Mouse (Mus musculus) right cerebral cortex, adult 18-20 months (tissue): ENCODE measurements around the gene Dusp15.

Experiments
- DNase-seq: peaks from one replicate; pipeline ENCODE4 v3.0.0; 2022; ENCODE audit warnings: mixed read lengths

Gene Dusp15

DNA sequence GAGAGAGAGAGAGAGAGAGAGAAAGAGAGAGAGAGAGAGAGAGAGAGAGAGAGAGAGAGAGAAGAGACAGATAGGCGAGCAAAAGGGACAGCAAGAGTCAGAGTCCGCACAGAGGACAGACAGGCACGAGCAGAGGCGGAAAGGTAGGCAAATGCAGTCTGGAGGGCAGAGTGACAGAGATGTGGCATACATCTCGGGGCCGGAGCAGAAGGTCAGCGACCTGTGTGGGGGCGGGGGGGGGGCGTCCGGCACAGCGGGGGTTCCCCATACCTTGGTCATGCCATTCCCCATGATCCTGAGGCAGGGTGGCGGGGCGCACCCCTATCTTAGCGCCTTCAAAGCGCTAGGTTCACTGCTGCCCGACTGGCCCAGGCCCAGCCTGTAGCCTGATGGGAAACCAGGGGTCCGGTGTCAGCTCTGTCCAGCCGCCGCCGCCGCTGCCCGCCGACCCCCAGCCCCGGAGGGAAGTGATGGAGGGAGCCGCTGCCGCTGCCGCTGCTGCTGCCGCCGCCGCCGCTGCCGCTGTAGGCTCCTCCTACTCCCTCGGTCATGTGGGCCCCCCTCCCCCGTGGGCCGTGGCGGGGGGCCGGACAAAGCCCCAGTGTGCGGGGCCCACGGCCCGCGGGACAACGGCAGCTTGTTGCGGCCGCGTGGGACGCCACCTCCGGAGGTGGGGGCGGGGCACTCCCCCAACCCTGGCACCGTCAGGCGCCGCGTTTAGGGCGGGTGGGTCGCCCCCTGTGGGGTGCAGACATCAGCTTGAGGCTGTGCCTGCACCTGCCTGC, at the start of gene Dusp15:
Gene Dusp15, minus strand, starts transcription at position 634 of the 785 bp plus-strand sequence.
- peak; percentile 78 for DNase-seq

- no peak for DNase-seq
Observed at GRCm38 (mm10) chr2:152997046-152997445, 45.5 kb upstream of the Dusp15 start.

GRCm38 (mm10) chr2:152991529-152991928, 40.0 kb upstream of the Dusp15 start:
- no peak for DNase-seq

DNA sequence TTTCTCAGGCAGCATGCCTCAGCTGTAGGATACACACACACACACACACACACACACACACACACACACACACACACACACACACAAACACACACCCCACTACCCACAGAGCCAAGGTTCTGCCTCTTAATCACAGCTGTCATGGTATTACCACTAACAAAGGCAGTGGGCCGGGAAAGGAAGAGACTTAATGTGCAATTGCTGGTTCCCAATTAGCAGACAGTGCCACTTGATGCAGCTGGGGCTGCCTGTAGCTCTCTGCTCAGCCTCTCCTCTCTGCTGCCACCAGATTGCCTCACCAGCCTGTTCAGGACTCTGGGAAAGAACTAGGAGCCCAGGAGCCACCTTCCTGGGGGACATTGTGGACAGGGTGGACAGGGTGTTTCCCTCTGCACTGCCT, 34.1 kb upstream of the Dusp15 start:
- DNase-seq = peak; percentile 6

DNA sequence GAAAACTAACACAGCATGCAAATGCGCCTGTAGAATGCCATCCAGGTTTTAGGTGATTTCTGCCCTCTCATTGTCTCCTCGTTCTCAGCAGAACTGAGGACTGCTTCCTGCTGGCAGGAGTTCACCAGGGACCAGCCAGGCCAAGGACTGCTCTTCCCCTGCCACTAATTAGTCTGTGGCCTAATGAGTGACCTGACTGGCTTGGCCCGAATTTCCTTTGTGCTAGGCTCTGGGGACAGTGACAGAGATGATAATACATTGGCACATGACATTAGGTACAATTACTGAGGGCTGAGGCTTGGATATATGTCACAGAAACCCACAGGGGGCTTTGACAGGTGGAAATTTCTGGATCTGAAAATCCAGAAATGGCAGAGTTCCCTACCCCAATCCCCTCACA, 25.5 kb upstream of the Dusp15 start:
- DNase-seq = no peak

DNA sequence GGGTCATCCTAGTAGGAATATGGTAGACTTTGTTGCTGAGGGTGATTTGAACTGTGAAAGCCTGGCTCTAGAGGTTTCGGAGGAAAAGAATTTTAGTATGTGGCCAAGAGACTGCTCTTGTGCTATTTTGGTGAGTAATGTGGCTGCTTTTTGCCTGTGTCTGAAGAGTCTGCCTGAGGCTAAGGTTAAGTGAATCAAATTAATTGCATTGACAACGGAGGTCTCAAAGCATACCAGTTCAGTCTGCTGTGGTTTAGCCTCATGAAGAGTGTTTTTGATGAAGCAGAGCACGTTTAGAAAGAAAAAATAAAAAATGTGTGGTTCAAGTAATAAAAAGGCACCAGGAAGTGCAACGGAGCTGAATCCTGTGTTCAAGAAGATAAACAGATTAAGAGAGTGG, 14.1 kb upstream of the Dusp15 start:
- DNase-seq = no peak

DNA sequence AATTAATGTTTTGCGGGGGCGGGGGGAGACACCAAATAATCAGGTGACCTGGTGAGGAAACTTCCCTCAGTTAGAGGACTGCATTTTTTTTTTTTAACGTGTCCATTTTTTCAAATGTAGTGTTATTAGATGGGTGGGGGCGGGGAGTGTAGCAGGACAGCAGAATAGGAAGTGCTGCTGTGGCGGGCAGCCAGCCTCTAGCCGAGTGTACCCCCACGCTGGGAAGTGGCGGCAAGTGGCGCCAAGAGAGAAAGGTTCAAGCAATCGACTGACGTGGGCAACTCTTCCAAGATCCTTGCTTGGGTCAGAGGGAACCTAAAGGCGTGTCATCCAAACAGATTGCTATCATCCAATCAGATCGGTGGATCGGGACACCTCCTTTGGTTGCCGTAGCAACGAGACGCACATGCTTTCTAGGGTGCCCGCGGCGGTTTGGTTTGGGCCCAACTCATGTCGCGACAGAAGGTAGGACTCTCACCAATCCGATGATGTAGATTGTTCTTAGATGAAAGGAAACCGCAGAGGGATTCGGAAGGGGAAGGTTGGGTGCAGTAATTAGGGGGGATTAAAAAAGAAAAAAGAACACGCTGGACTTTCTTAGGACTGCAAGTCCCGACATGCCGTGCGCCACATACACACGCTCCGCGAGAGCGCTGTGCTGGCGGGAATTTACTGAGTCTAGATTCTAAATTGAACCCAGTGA, 10.7 kb upstream of the Dusp15 start, which contains the start of gene Ttll9:
Gene Ttll9, plus strand, starts transcription at position 395 of the 703 bp plus-strand sequence.
- peak; percentile 90 for DNase-seq

DNA sequence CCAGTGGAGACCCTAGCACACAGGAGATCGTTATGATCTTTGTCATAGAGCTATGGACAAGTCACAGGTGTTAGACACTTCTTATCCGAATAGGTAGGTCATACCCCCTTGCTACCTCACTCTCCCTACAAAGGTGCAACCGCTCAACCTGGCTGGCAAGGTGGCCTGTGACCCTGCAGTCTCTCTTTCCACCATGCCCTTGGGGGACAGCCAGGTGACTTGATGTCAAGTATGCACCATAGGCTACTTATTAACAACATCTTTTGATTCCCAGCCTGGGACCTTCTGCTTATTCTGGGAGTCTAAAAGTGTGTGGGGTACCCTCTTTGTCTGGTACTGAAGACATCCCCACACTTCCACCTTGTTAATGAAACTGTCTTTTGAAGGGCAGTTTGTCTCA, 6.6 kb upstream of the Dusp15 start:
- no peak for DNase-seq

GRCm38 (mm10) chr2:152951850-152952720, 587 bp upstream of the Dusp15 start:
- DNase-seq = no peak

GRCm38 (mm10) chr2:152950358-152951064, 987 bp downstream of the Dusp15 start:
- DNase-seq = no peak

- no peak for DNase-seq
Observed at GRCm38 (mm10) chr2:152948438-152949020, 3.0 kb downstream of the Dusp15 start.

DNA sequence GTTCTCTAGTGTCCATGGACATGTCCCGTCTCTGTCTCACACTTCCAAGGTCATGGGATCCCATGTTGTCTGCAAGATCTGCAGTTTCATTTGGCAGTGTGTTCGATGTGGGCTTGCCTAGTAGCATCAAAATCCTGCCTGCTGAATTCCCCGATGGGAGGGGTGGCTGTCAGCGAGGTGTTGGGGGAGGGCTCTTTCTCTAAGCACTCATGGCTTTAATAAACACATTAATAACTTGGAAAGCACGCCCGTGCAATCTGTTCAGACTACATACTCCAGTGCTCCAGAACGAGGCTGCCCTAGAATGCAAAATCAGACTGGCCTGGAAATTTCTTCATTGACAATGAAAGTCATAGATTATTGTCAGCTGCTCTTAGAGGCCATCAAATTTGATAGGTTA, 4.4 kb downstream of the Dusp15 start:
- DNase-seq = no peak

DNA sequence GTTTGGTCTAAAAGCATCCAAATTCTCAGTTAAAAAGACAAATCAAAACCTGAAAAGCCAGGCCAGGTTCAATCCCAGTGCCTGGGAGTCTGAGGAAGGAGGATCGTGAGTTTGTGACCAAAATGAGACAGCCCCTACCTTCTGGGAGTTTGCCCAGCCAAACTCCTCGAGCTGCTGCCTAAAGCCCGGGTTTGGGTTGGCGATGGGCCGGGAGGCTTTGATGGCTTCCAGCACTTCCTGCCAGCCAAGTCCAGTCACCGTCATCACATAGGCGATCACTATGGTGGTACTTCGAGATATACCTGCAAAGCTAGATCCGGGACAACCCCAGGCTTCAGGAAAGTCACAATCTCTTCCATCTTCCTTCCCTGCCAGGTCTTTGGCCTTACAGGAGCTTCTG, 7.5 kb downstream of the Dusp15 start:
- no peak for DNase-seq

- no peak for DNase-seq
Observed at GRCm38 (mm10) chr2:152943568-152943967, 7.9 kb downstream of the Dusp15 start.

DNA sequence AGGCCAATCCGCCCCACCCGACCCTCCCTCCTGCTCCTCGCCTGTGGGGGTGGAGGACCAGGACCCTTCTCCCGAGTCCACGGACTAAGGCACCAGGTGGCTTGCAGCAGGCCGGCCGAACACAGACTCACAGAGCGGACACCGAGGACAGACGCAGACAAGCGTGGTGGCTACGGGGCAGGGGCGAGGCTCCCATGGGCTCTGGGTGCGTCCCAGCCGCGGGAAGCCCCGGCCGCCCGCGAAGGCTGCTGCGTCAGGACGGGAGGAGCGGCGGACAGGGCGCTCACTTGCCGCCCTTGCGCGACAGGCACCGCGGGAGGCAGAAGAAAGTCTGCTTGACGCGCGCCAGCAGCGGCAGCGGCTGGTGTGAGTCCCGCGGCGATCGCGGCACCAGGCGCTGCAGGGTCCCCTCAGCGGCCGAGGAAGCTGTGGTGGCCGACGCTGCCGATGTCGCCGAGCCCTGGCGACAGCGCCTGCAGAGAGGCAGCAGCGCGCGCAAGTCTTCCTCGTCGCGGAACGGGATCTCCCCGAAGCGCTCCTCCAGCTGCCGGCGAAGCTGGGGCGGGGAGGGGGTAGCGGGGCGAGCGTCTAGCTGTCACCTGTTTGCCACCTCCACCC, 8.5 kb downstream of the Dusp15 start:
- DNase-seq = no peak

DNA sequence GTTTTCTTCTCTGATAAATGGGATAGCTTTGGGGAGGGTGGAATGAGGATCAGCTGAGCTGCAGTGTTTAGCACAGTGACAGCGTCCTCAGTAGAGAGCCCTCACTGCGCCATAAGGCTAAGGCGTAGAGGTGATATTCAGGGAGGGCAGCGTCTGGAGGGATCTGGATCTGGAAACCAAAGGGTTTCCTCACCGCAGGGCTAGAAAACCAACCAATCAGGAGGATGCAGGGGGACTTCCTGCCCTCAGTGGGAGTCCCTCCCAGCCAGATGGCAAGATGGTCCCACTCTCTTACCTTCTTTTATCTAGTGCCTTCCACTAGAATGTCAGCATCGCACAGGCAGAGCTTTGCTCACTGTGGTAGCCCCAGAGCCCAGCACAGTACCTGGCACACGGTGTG, 9.7 kb downstream of the Dusp15 start:
- DNase-seq = no peak

GRCm38 (mm10) chr2:152941106-152941505, 10.4 kb downstream of the Dusp15 start:
- DNase-seq = no peak

DNA sequence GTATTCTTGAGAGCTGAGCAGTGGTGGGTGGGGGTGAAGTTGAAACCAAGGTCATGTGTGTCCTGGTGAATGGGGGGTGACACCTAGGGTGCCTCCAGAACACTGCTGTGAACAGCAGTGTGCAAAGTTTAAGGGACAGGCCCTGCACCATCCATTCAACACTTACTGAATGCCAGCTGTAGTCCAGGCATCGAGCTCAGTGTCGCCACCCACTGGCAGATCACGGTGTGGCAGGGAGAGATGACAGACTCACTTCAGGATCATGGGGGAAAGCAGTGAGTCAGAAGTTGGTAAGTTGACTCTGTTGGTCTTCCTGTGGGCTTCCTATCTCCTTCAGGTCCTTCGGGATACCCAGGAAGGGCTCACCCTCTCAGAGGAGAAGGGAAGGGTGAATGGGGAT, 11.7 kb downstream of the Dusp15 start:
- DNase-seq = peak; percentile 34

GRCm38 (mm10) chr2:152933614-152934013, 17.9 kb downstream of the Dusp15 start:
- no peak for DNase-seq

DNA sequence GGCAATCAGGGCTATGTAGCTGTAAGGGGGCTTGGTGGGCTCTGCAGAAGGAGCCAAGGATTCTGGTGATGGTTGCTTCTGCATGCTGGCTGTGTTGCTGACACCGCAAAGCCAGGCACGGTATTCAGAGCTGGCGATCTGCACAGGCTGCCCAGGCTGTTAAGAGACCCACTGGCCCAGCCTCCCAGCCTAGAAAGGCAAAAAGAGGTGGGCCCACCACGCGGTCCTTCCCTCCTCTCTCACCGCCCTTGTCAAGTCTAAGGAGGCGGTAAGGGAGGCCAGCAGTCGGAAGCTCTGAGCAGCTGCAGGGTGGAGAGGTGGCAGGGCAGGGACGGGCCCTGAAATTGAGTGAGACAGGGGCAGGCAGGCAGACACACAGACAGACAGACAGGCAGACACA, 18.4 kb downstream of the Dusp15 start, which contains the start of gene Foxs1:
Gene Foxs1, minus strand, starts transcription at position 161 of the 400 bp plus-strand sequence.
- no peak for DNase-seq

DNA sequence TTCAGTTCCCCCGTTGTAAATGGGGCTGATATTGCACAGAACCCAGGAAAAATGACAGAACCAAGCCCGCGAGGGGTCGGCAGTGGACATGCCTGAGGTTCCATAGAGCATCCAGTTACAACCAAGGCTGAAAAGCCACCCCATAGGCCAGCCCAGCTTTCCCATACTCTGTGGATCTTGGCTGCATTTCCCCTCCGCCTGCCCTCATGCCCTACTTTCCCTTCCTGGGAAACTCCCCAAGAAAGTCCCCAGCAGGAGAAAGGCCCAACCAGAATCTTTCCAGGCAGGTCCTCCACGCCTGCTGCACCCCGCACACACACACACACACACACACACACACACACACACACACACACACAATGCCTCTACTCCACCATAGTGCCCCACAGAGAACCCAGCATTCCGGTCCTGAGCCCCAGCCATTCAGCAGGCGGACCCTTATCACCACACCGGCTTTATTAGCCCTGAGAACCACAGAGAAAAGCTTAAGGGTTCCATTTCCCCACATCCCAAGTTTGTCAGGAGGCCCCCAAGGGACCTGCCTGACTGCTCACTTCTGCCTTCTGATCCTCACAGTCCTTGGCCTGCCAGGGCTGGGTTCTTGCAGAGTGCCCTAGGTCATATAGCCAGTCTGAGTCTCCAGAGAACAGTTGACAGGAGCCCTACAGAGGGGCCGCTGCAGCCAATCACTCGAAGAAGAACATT, 19.9 kb downstream of the Dusp15 start:
- DNase-seq = no peak
